Mouse (Mus musculus): ENCODE results near the gene Cyp1a1.

Gene Cyp1a1

GRCm38 (mm10) chr9:57687751-57688150, at the start of gene Cyp1a1:
Gene Cyp1a1, plus strand, starts transcription at chr9:57687928.
- in situ Hi-C loops (cut with MboI, MseI): no loop called here

GRCm38 (mm10) chr9:57638651-57639459, 48.9 kb upstream of the Cyp1a1 start:
- in situ Hi-C loops (cut with MboI, MseI): no loop called here

GRCm38 (mm10) chr9:57639661-57640328, 47.9 kb upstream of the Cyp1a1 start:
- in situ Hi-C loops (cut with MboI, MseI): loop anchor here (5.0 kb wide), 1 partner anchor 97 kb away; no protein-coding TSS in a partner anchor

- in situ Hi-C loops (cut with MboI, MseI): loop anchor here (5.0 kb wide), 1 partner anchor 98 kb away; no protein-coding TSS in a partner anchor
Observed at GRCm38 (mm10) chr9:57640384-57640783, 47.3 kb upstream of the Cyp1a1 start.

- in situ Hi-C loops (cut with MboI, MseI): loop anchor here (5.0 kb wide), 1 partner anchor 99 kb away; no protein-coding TSS in a partner anchor
Observed at GRCm38 (mm10) chr9:57641022-57641421, 46.7 kb upstream of the Cyp1a1 start.

GRCm38 (mm10) chr9:57641775-57642550, 45.8 kb upstream of the Cyp1a1 start:
- in situ Hi-C loops (cut with MboI, MseI): loop anchor here (5.0 kb wide), 1 partner anchor 100 kb away; no protein-coding TSS in a partner anchor

GRCm38 (mm10) chr9:57643169-57643855, 44.4 kb upstream of the Cyp1a1 start:
- in situ Hi-C loops (cut with MboI, MseI): loop anchor here (5.0 kb wide), 1 partner anchor 101 kb away; no protein-coding TSS in a partner anchor

- in situ Hi-C loops (cut with MboI, MseI): loop anchor here (5.0 kb wide), 1 partner anchor 102 kb away; no protein-coding TSS in a partner anchor
Observed at GRCm38 (mm10) chr9:57643856-57644180, 43.9 kb upstream of the Cyp1a1 start.

- in situ Hi-C loops (cut with MboI, MseI): loop anchor here (5.0 kb wide), 1 partner anchor 102 kb away; no protein-coding TSS in a partner anchor
Observed at GRCm38 (mm10) chr9:57644442-57644943, 43.2 kb upstream of the Cyp1a1 start.

- in situ Hi-C loops (cut with MboI, MseI): loop anchor here (5.0 kb wide), 1 partner anchor 103 kb away; no protein-coding TSS in a partner anchor
Observed at GRCm38 (mm10) chr9:57644944-57645893, 42.5 kb upstream of the Cyp1a1 start.

- in situ Hi-C loops (cut with MboI, MseI): no loop called here
Observed at GRCm38 (mm10) chr9:57646551-57647103, 41.1 kb upstream of the Cyp1a1 start.

GRCm38 (mm10) chr9:57647286-57648108, 40.2 kb upstream of the Cyp1a1 start:
- in situ Hi-C loops (cut with MboI, MseI): no loop called here

- in situ Hi-C loops (cut with MboI, MseI): no loop called here
Observed at GRCm38 (mm10) chr9:57650130-57650785, 37.5 kb upstream of the Cyp1a1 start.

- in situ Hi-C loops (cut with MboI, MseI): no loop called here
Observed at GRCm38 (mm10) chr9:57650786-57651311, 36.9 kb upstream of the Cyp1a1 start.

GRCm38 (mm10) chr9:57652351-57652750, 35.4 kb upstream of the Cyp1a1 start:
- in situ Hi-C loops (cut with MboI, MseI): no loop called here

GRCm38 (mm10) chr9:57652855-57653254, 34.9 kb upstream of the Cyp1a1 start:
- in situ Hi-C loops (cut with MboI, MseI): no loop called here

- in situ Hi-C loops (cut with MboI, MseI): no loop called here
Observed at GRCm38 (mm10) chr9:57653283-57653682, 34.4 kb upstream of the Cyp1a1 start, which contains the start of gene Csk. Gene Csk, minus strand, starts transcription at chr9:57653631.

- in situ Hi-C loops (cut with MboI, MseI): loop anchor here (5.0 kb wide), 2 partner anchors 33 to 97 kb away; partner anchors contain the start of gene Lman1l
Observed at GRCm38 (mm10) chr9:57654966-57655365, 32.8 kb upstream of the Cyp1a1 start.

Data from T-helper 2 cell (primary cell).